Mouse (Mus musculus) erythroblast, embryonic 14.5 days (primary cell): Measurements from ENCODE around the gene Nav2. TPM values are rescaled to one million over a fixed set of nuclear protein-coding genes. Genes with fewer than 3 reads are reported as not detected.

Experiments
- H3K27me3 ChIP-seq: 2 replicates; pipeline ENCODE4 v1.6.1; 2012; ENCODE audit warnings: inconsistent platforms; ENCODE audit not compliant: control insufficient read depth
- H3K36me3 ChIP-seq: 2 replicates; pipeline ENCODE4 v1.6.1; 2012; ENCODE audit warnings: mild to moderate bottlenecking, inconsistent platforms; ENCODE audit not compliant: control insufficient read depth
- H3K4me1 ChIP-seq: 2 replicates; pipeline ENCODE4 v1.6.1; 2012; ENCODE audit warnings: inconsistent platforms; ENCODE audit not compliant: control insufficient read depth
- H3K4me3 ChIP-seq: replicated peaks from 2 replicates; pipeline ENCODE3; 2012; ENCODE audit warnings: moderate library complexity, mild to moderate bottlenecking, inconsistent platforms
- H3K9me3 ChIP-seq: 2 replicates; pipeline ENCODE4 v1.6.1; 2012; ENCODE audit warnings: low read length, inconsistent platforms, mixed read lengths; ENCODE audit not compliant: control insufficient read depth
- GATA1 ChIP-seq: IDR thresholded peaks from 2 replicates; pipeline ENCODE4 v1.6.1; 2012; ENCODE audit warnings: low read length, inconsistent platforms, mixed read lengths
- TAL1 ChIP-seq: IDR thresholded peaks from 3 replicates; pipeline ENCODE4 v1.6.1; 2012; ENCODE audit warnings: low read length, inconsistent platforms, mixed read lengths
- polyA plus RNA-seq: library from polyadenylated mRNA; stranded (reverse); fragments of >175 nt; gene quantifications from 2 replicates; pipeline ENCODE4 v1.2.3, GENCODE M21; 2012

Gene Nav2
- polyA plus RNA-seq, 1 experiment, result 0.11 TPM

GRCm38 (mm10) chr7:49004402-49004801 is 95.9 kb downstream of the Nav2 start:
- Histone ChIP-seq H3K4me1 (peaks cover 6% of the 10 kb centered on the region; the same call in 1 of the 2 replicates), H3K9me3 (no peaks in the 10 kb centered on the region), H3K27me3 (peaks cover 34% of the 10 kb centered on the region), H3K36me3 (no peaks in the 10 kb centered on the region), H3K4me3 (no peak overlapping the region)
- TF ChIP-seq GATA1 (no peak), TAL1 (no peak)

- Histone ChIP-seq H3K9me3 (no peaks in the 10 kb centered on the region), H3K36me3 (no peaks in the 10 kb centered on the region), H3K27me3 (peaks cover 12% of the 10 kb centered on the region), H3K4me1 (peaks cover 3% of the 10 kb centered on the region; the same call in 1 of the 2 replicates), H3K4me3 (no peak overlapping the region)
- no peak for TF ChIP-seq TAL1
- TF ChIP-seq GATA1, result no peak
Observed at GRCm38 (mm10) chr7:49006886-49007285, 98.4 kb downstream of the Nav2 start.

DNA sequence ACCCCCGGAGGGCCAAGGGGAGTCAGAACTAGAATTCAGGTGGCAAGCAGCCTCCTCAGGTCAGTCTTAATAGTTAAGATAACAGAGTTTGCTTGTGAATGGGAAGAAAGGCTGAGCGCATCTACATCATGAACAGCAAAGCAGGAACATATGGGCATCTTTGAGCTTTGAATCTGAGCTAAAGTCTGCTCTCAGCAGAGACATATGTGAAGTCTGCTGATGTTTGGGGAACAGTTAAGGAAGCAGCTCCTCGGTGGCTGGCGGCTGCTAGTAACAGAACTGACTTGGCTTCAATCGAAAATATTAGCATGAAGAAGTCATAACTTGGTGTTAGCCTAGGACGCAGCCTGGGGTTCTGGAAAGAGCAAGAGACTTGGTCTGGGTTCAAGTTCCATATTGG is 102.2 kb downstream of the Nav2 start:
- peaks cover 6% of the 10 kb centered on the region for H3K27me3 ChIP-seq
- TF ChIP-seq GATA1, result no peak
- no peak for TF ChIP-seq TAL1
- H3K4me1 ChIP-seq, result no peaks in the 10 kb centered on the region
- no peaks in the 10 kb centered on the region for H3K9me3 ChIP-seq
- no peak overlapping the region for H3K4me3 ChIP-seq
- no peaks in the 10 kb centered on the region for H3K36me3 ChIP-seq

DNA sequence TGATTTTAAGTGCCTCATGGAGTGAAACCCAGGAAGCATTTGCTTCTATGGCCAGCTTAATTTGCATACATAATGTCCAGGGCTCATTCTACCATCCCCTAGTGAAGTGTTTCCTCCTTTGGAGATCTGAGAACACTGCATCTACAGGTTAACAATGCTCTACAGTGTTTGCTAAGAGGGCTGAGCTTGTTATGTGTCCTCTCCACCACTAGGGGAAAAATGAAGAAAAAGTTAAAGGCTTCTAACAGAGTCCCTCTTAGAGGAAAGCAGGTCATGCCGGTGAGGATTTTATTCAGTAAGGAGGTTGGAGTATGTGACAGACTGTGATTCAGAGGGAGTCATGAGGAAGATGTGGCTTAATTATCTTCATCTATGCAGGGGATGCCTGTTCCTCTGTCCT is 103.5 kb downstream of the Nav2 start:
- H3K4me3 ChIP-seq, result no peak overlapping the region
- no peak for TF ChIP-seq TAL1
- TF ChIP-seq GATA1, result no peak
- H3K27me3 ChIP-seq, result peaks cover 10% of the 10 kb centered on the region
- H3K9me3 ChIP-seq, result no peaks in the 10 kb centered on the region
- H3K36me3 ChIP-seq, result no peaks in the 10 kb centered on the region
- H3K4me1 ChIP-seq, result no peaks in the 10 kb centered on the region

GRCm38 (mm10) chr7:49014480-49014879 is 106.0 kb downstream of the Nav2 start:
- H3K4me3 ChIP-seq, result no peak overlapping the region

GRCm38 (mm10) chr7:49015297-49015696 is 106.8 kb downstream of the Nav2 start:
- TF ChIP-seq GATA1 (no peak), TAL1 (no peak)
- H3K4me3 ChIP-seq, result no peak overlapping the region

More at GRCm38 (mm10) chr7:49014480-49014879, 106.0 kb downstream of the Nav2 start:
- TF ChIP-seq GATA1 (no peak), TAL1 (no peak)
- Histone ChIP-seq H3K4me1 (no peaks in the 10 kb centered on the region), H3K9me3 (no peaks in the 10 kb centered on the region), H3K36me3 (no peaks in the 10 kb centered on the region), H3K27me3 (peaks cover 6% of the 10 kb centered on the region; the same call in 1 of the 2 replicates)

DNA sequence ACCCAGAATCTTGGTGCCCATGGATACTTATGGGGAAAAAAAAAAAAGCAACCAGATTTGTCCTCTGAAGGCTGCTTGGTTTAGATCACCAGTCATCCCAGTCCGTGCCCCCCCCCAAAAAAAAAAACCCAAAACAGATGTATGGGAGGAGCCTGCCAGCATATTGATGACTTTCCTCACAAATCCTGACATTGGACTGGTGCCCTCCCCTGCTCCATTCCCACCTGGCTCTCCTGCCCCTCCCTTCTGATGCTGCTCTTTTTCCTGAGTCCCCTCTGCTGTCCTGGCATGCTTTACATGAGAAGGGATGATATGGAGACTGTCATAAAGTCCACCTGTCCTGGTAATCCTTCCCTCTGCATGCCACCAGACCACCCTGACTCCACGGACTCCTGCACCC is 107.6 kb downstream of the Nav2 start:
- Histone ChIP-seq H3K36me3 (no peaks in the 10 kb centered on the region), H3K27me3 (peaks cover 6% of the 10 kb centered on the region; the same call in 1 of the 2 replicates), H3K4me1 (no peaks in the 10 kb centered on the region), H3K4me3 (no peak overlapping the region), H3K9me3 (no peaks in the 10 kb centered on the region)
- TF ChIP-seq TAL1 (no peak), GATA1 (no peak)

More at GRCm38 (mm10) chr7:49015297-49015696, 106.8 kb downstream of the Nav2 start:
- Histone ChIP-seq H3K9me3 (no peaks in the 10 kb centered on the region), H3K4me1 (no peaks in the 10 kb centered on the region), H3K36me3 (no peaks in the 10 kb centered on the region), H3K27me3 (peaks cover 6% of the 10 kb centered on the region; the same call in 1 of the 2 replicates)

- H3K4me3 ChIP-seq, result no peak overlapping the region
- no peaks in the 10 kb centered on the region for H3K36me3 ChIP-seq
- H3K9me3 ChIP-seq, result no peaks in the 10 kb centered on the region
- TF ChIP-seq TAL1 (no peak), GATA1 (no peak)
- no peaks in the 10 kb centered on the region for H3K4me1 ChIP-seq
- H3K27me3 ChIP-seq, result peaks cover 6% of the 10 kb centered on the region; the same call in 1 of the 2 replicates
Observed at GRCm38 (mm10) chr7:49017794-49018193, 109.3 kb downstream of the Nav2 start.

DNA sequence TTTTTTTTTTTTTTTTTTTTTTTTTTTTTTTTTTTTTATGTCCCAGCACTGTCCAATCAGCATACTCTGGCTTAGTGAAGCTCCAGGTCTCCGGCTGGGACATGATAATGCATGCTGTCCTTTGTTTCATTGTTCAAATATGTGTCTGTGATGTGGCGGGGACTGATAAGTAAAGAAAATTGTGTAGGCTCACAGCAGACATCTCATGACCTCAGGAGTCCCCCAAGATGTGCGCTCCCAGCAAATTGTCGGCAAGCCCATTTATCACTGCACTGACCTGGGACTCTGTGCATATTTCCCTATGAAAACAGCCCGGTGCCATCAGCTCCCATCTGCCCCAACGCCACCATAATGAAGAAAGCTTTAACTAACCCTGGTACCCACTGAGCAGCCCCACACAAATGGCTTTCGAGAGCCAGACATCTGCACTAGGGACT is 110.0 kb downstream of the Nav2 start:
- Histone ChIP-seq H3K9me3 (no peaks in the 10 kb centered on the region), H3K36me3 (no peaks in the 10 kb centered on the region), H3K27me3 (peaks cover 6% of the 10 kb centered on the region; the same call in 1 of the 2 replicates), H3K4me3 (no peak overlapping the region), H3K4me1 (no peaks in the 10 kb centered on the region)
- TF ChIP-seq GATA1 (no peak), TAL1 (no peak)

GRCm38 (mm10) chr7:49025026-49025815 is 116.7 kb downstream of the Nav2 start:
- H3K4me3 ChIP-seq, result no peak overlapping the region
- H3K36me3 ChIP-seq, result no peaks in the 10 kb centered on the region
- no peaks in the 10 kb centered on the region for H3K4me1 ChIP-seq
- H3K9me3 ChIP-seq, result no peaks in the 10 kb centered on the region
- no peaks in the 10 kb centered on the region for H3K27me3 ChIP-seq
- no peak for TF ChIP-seq GATA1
